Mouse (Mus musculus) MEL (cell line): ENCODE data around the gene Trp73. TPM values are rescaled to one million over a fixed set of nuclear protein-coding genes. Genes with fewer than 3 reads are reported as not detected.

Experiments
- DNase-seq: peaks from one replicate; pipeline ENCODE4 v3.0.0; 2011; ENCODE audit warnings: low read depth, low spot score
- H3K27ac ChIP-seq: 2 replicates; pipeline ENCODE4 v1.5.1; 2012; ENCODE audit warnings: low read depth, mild to moderate bottlenecking, control low read depth, low read length, moderate library complexity; ENCODE audit not compliant: control insufficient read depth
- H3K27me3 ChIP-seq, 2 experiments: fragments of 150-350 bp in 1 of 2; sonication (generic) in 1 of 2; 2 replicates each; pipeline ENCODE4 v1.6.1; 2012; ENCODE audit warnings: low read length in 2 of 2, mild to moderate bottlenecking in 2 of 2, improper control_type of control experiment in 1 of 2, moderate library complexity in 1 of 2; ENCODE audit not compliant: insufficient read depth in 2 of 2, control insufficient read depth in 1 of 2
- H3K36me3 ChIP-seq, 2 experiments: 2 replicates each; pipeline ENCODE4 v1.6.1; 2012 to 2014; ENCODE audit warnings: low read length in 2 of 2, improper control_type of control experiment in 1 of 2, inconsistent platforms in 1 of 2, mild to moderate bottlenecking in 1 of 2; ENCODE audit not compliant: insufficient read depth in 2 of 2, control insufficient read depth in 1 of 2
- H3K4me1 ChIP-seq, 2 experiments: fragments of 150-350 bp in 1 of 2; sonication (generic) in 1 of 2; 2 replicates each; pipeline ENCODE4 v1.6.1; 2012; ENCODE audit warnings: low read length in 2 of 2, improper control_type of control experiment in 1 of 2, mild to moderate bottlenecking in 1 of 2; ENCODE audit not compliant: insufficient read depth in 2 of 2, control insufficient read depth in 1 of 2
- H3K4me3 ChIP-seq, 2 experiments: fragments of 150-350 bp in 1 of 2; sonication (generic) in 1 of 2; 2 replicates each; pipeline ENCODE4 v1.5.1; 2012; ENCODE audit warnings: low read depth in 2 of 2, low read length in 2 of 2, mild to moderate bottlenecking in 2 of 2, moderate library complexity in 2 of 2, control low read depth in 1 of 2, improper control_type of control experiment in 1 of 2; ENCODE audit not compliant: control insufficient read depth in 1 of 2, insufficient read depth in 1 of 2
- H3K79me2 ChIP-seq: 2 replicates; pipeline ENCODE4 v1.6.1; 2012; ENCODE audit warnings: mild to moderate bottlenecking, low read length, moderate library complexity; ENCODE audit not compliant: control insufficient read depth, poor library complexity, insufficient read depth
- H3K9ac ChIP-seq: 2 replicates; pipeline ENCODE4 v1.6.1; 2012; ENCODE audit warnings: low read depth, mild to moderate bottlenecking, control low read depth, low read length, moderate library complexity; ENCODE audit not compliant: control insufficient read depth, poor library complexity, severe bottlenecking
- H3K9me3 ChIP-seq: fragments of 150-350 bp; sonication (generic); replicated peaks from 2 replicates; pipeline ENCODE4 v1.6.1; 2012; ENCODE audit warnings: mild to moderate bottlenecking, low read length, improper control_type of control experiment, moderate library complexity; ENCODE audit not compliant: insufficient read depth
- CHD1 ChIP-seq: IDR thresholded peaks from 2 replicates; pipeline ENCODE4 v1.6.1; 2012; ENCODE audit warnings: low read depth, mild to moderate bottlenecking, inconsistent platforms, low read length, improper control_type of control experiment
- CHD2 ChIP-seq: IDR thresholded peaks from 2 replicates; pipeline ENCODE4 v1.6.1; 2011; ENCODE audit warnings: low read length, improper control_type of control experiment
- CTCF ChIP-seq, 3 experiments: IDR thresholded peaks in 2 of 3; conservative IDR thresholded peaks in 1 of 3; 2 replicates each; pipeline ENCODE4 v1.5.1; 2011 to 2012; ENCODE audit warnings: low read length in 3 of 3, low read depth in 2 of 3, mild to moderate bottlenecking in 2 of 3, improper control_type of control experiment in 1 of 3, inconsistent platforms in 1 of 3, mixed read lengths in 1 of 3, moderate library complexity in 1 of 3; ENCODE audit not compliant: control insufficient read depth in 1 of 3, insufficient read depth in 1 of 3, poor library complexity in 1 of 3, severe bottlenecking in 1 of 3
- E2F4 ChIP-seq: IDR thresholded peaks from 2 replicates; pipeline ENCODE4 v1.6.1; 2011; ENCODE audit warnings: low read depth, low read length, improper control_type of control experiment, borderline replicate concordance
- ELF1 ChIP-seq: IDR thresholded peaks from 2 replicates; pipeline ENCODE4 v1.6.1; 2014; ENCODE audit warnings: low read depth, mild to moderate bottlenecking, inconsistent platforms, low read length, improper control_type of control experiment, moderate library complexity
- ETS1 ChIP-seq: IDR thresholded peaks from 2 replicates; pipeline ENCODE4 v1.6.1; 2012; ENCODE audit warnings: low read depth, mild to moderate bottlenecking, inconsistent platforms, low read length, improper control_type of control experiment, moderate library complexity
- GABPA ChIP-seq: IDR thresholded peaks from 2 replicates; pipeline ENCODE4 v1.6.1; 2012; ENCODE audit warnings: low read depth, mild to moderate bottlenecking, inconsistent platforms, low read length, improper control_type of control experiment, moderate library complexity
- GATA1 ChIP-seq: IDR thresholded peaks from 2 replicates; pipeline ENCODE4 v1.6.1; 2011; ENCODE audit warnings: low read depth, low read length, improper control_type of control experiment
- HCFC1 ChIP-seq: IDR thresholded peaks from 2 replicates; pipeline ENCODE4 v1.6.1; 2012; ENCODE audit warnings: low read depth, mild to moderate bottlenecking, inconsistent platforms, low read length, improper control_type of control experiment, moderate library complexity
- JUND ChIP-seq: IDR thresholded peaks from 2 replicates; pipeline ENCODE4 v1.6.1; 2011; ENCODE audit warnings: low read depth, mild to moderate bottlenecking, improper control_type of control experiment, low read length
- KAT2A ChIP-seq: conservative IDR thresholded peaks from 2 replicates; pipeline ENCODE4 v1.6.1; 2012; ENCODE audit warnings: low read depth, low read length, improper control_type of control experiment, inconsistent platforms
- MAZ ChIP-seq: IDR thresholded peaks from 2 replicates; pipeline ENCODE4 v1.6.1; 2012; ENCODE audit warnings: low read depth, mild to moderate bottlenecking, inconsistent platforms, low read length, improper control_type of control experiment
- MEF2A ChIP-seq: IDR thresholded peaks from 2 replicates; pipeline ENCODE4 v1.6.1; 2014; ENCODE audit warnings: low read depth, mild to moderate bottlenecking, inconsistent platforms, low read length, improper control_type of control experiment; ENCODE audit not compliant: poor library complexity, insufficient replicate concordance, severe bottlenecking; ENCODE audit errors: extremely low read depth
- MYC ChIP-seq: IDR thresholded peaks from 2 replicates; pipeline ENCODE4 v1.6.1; 2011; ENCODE audit warnings: low read depth, mild to moderate bottlenecking, low read length, improper control_type of control experiment, moderate library complexity
- NRF1 ChIP-seq: IDR thresholded peaks from 2 replicates; pipeline ENCODE4 v1.6.1; 2014; ENCODE audit warnings: low read depth, mild to moderate bottlenecking, inconsistent platforms, low read length, improper control_type of control experiment, moderate library complexity; ENCODE audit not compliant: poor library complexity, insufficient read depth, severe bottlenecking
- POLR2AphosphoS2 ChIP-seq: IDR thresholded peaks from 2 replicates; pipeline ENCODE4 v1.6.1; 2011; ENCODE audit warnings: low read length, improper control_type of control experiment
- SIN3A ChIP-seq: IDR thresholded peaks from 2 replicates; pipeline ENCODE4 v1.6.1; 2012; ENCODE audit warnings: low read length, improper control_type of control experiment, inconsistent platforms
- SMC3 ChIP-seq: IDR thresholded peaks from 2 replicates; pipeline ENCODE4 v1.6.1; 2011; ENCODE audit warnings: low read depth, low read length, improper control_type of control experiment
- TAL1 ChIP-seq: IDR thresholded peaks from 2 replicates; pipeline ENCODE4 v1.6.1; 2012; ENCODE audit warnings: mild to moderate bottlenecking, inconsistent platforms, low read length, moderate library complexity, mixed read lengths
- TBP ChIP-seq: IDR thresholded peaks from 2 replicates; pipeline ENCODE4 v1.8.0; 2011; ENCODE audit warnings: low read depth, low read length, improper control_type of control experiment
- TCF12 ChIP-seq: IDR thresholded peaks from 2 replicates; pipeline ENCODE4 v1.6.1; 2014; ENCODE audit warnings: low read depth, mild to moderate bottlenecking, inconsistent platforms, low read length, improper control_type of control experiment, moderate library complexity
- UBTF ChIP-seq: IDR thresholded peaks from 2 replicates; pipeline ENCODE4 v1.6.1; 2012; ENCODE audit warnings: low read depth, mild to moderate bottlenecking, inconsistent platforms, low read length, improper control_type of control experiment, moderate library complexity, borderline replicate concordance; ENCODE audit not compliant: insufficient read depth
- USF2 ChIP-seq, 2 experiments: IDR thresholded peaks; 2 replicates each; pipeline ENCODE4 v1.6.1; 2011 to 2012; ENCODE audit warnings: improper control_type of control experiment in 2 of 2, low read length in 2 of 2, borderline replicate concordance in 1 of 2, inconsistent platforms in 1 of 2, low read depth in 1 of 2, mild to moderate bottlenecking in 1 of 2; ENCODE audit not compliant: insufficient read depth in 1 of 2
- ZKSCAN1 ChIP-seq: IDR thresholded peaks from 2 replicates; pipeline ENCODE4 v1.6.1; 2012; ENCODE audit warnings: low read depth, mild to moderate bottlenecking, inconsistent platforms, low read length, improper control_type of control experiment, moderate library complexity
- polyA plus RNA-seq, 2 experiments: library from polyadenylated mRNA; stranded (reverse) in 1 of 2; unstranded in 1 of 2; fragments of >175 nt in 1 of 2; fragments of >200 nt in 1 of 2; gene quantifications; 2 replicates each; pipeline versions ENCODE4 v1.2.1 to v1.2.4; 2012; ENCODE audit warnings: low replicate concordance in 2 of 2, low read depth in 1 of 2; ENCODE audit not compliant: insufficient read length in 2 of 2, insufficient read depth in 1 of 2, missing spikeins in 1 of 2
- total RNA-seq: library from RNA; depleted of rRNA; stranded (reverse); fragments of 300-350 nt; gene quantifications from 2 replicates; pipeline ENCODE4 v1.2.3, GENCODE M21; 2012; rRNA removed

Gene Trp73
- 0.04 TPM in 1 of 2 replicates, not detected in the other for total RNA-seq
- under 1 TPM in 1 of 2 experiments, not detected in 1; 0.03 TPM for polyA plus RNA-seq

- Histone ChIP-seq H3K4me3 (no peak within 1 kb of the TSS), H3K9me3 (no peaks in the 10 kb centered on the region), H3K4me1 (peaks cover 0 to 4% of the 10 kb centered on the region in 2 experiments; a peak in 3 of 4 replicates), H3K9ac (no peak within 1 kb of the TSS), H3K36me3 (peaks cover 0 to 5% of the 10 kb centered on the region in 2 experiments; a peak in 2 of 4 replicates), H3K79me2 (peaks cover 14% of the 10 kb centered on the region), H3K27me3 (no peaks in the 10 kb centered on the region), H3K27ac (no peak within 1 kb of the TSS)
- no peak for TF ChIP-seq POLR2AphosphoS2
- TF ChIP-seq HCFC1: no peak
- no peak for TF ChIP-seq SMC3
- TF ChIP-seq USF2 (IDR thresholded peaks at IDR 0.05; ENCODE audit: borderline replicate concordance in 1 of 2, insufficient read depth in 1 of 2, low read depth in 1 of 2, low read length in 2 of 2): no peak
- DNase-seq: no peak
Measured at GRCm38 (mm10) chr4:154140182-154140212, at the start of gene Trp73. TSS of gene Trp73 (minus strand) at chr4:154140208.

- DNase-seq: no peak
- H3K9me3 ChIP-seq: no peaks in the 10 kb centered on the region
- no peaks in the 10 kb centered on the region for H3K27me3 ChIP-seq
- no peaks in the 10 kb centered on the region for H3K79me2 ChIP-seq
- no peak for TF ChIP-seq POLR2AphosphoS2
- TF ChIP-seq CTCF (IDR thresholded peaks at IDR 0.05 in 2 of 3, conservative IDR thresholded peaks at IDR 0.05 in 1 of 3; ENCODE audit: control insufficient read depth in 1 of 3, insufficient read depth in 1 of 3, low read depth in 2 of 3, low read length in 3 of 3, poor library complexity in 1 of 3, severe bottlenecking in 1 of 3): no peak
- no peak for TF ChIP-seq ETS1
- TF ChIP-seq NRF1: no peak
- TF ChIP-seq SIN3A: no peak
- TF ChIP-seq KAT2A: no peak
- no peak for TF ChIP-seq MYC
- no peak for TF ChIP-seq TCF12
- no peaks in the 10 kb centered on the region for H3K4me1 ChIP-seq
- H3K27ac ChIP-seq: no peak overlapping the region
- no peak overlapping the region for H3K4me3 ChIP-seq
- no peak overlapping the region for H3K9ac ChIP-seq
- H3K36me3 ChIP-seq: no peaks in the 10 kb centered on the region
Measured at GRCm38 (mm10) chr4:154188948-154189347, 48.9 kb upstream of the Trp73 start.

- TF ChIP-seq MEF2A (no peak), TAL1 (no peak), CHD1 (no peak), MYC (no peak), GATA1 (no peak), TBP (no peak), JUND (no peak), E2F4 (no peak), HCFC1 (no peak), ZKSCAN1 (no peak), UBTF (no peak), CTCF (IDR thresholded peaks at IDR 0.05 in 2 of 3, conservative IDR thresholded peaks at IDR 0.05 in 1 of 3; ENCODE audit: control insufficient read depth in 1 of 3, insufficient read depth in 1 of 3, low read depth in 2 of 3, low read length in 3 of 3, poor library complexity in 1 of 3, severe bottlenecking in 1 of 3) (no peak), MAZ (no peak), GABPA (no peak), ELF1 (no peak), CHD2 (no peak)
- Histone ChIP-seq H3K9me3 (no peaks in the 10 kb centered on the region), H3K27me3 (no peaks in the 10 kb centered on the region), H3K9ac (no peak overlapping the region), H3K36me3 (no peaks in the 10 kb centered on the region), H3K79me2 (no peaks in the 10 kb centered on the region), H3K4me3 (no peak overlapping the region), H3K27ac (no peak overlapping the region), H3K4me1 (no peaks in the 10 kb centered on the region)
- no peak for DNase-seq
Measured at GRCm38 (mm10) chr4:154186002-154186537, 46.1 kb upstream of the Trp73 start.
